Mouse (Mus musculus) midbrain, embryonic 14.5 days (tissue): ENCODE results near the gene Tbc1d1. TPM values are rescaled to one million over a fixed set of nuclear protein-coding genes. Genes with fewer than 3 reads are reported as not detected.
A peak's percentile ranks its signal among the peaks of the same experiment; 100 is the strongest.

Experiments used
- ATAC-seq: fragments of 200-750 bp; cut with Nextera tagmentation; 2 replicates; pipeline ENCODE4 v1.8.0; 2017; ENCODE audit warnings: moderate number of reproducible peaks, moderate library complexity; ENCODE audit not compliant: low FRiP score, low TSS enrichment
- DNase-seq: peaks from one replicate; pipeline ENCODE4 v3.0.0-alpha.2; 2015
- H3K27ac ChIP-seq: fragments of 300-500 bp; sonication (generic); replicated peaks from 2 replicates; pipeline ENCODE4 v1.5.1; 2014; ENCODE audit warnings: mild to moderate bottlenecking, low read depth, low read length, moderate library complexity
- H3K27me3 ChIP-seq: fragments of 300-500 bp; sonication (generic); 2 replicates; pipeline ENCODE4 v1.6.1; 2014; ENCODE audit warnings: low read length, control low read depth, mixed read lengths; ENCODE audit not compliant: control insufficient read depth, insufficient read depth
- H3K36me3 ChIP-seq: fragments of 300-500 bp; sonication (generic); 2 replicates; pipeline ENCODE4 v1.6.1; 2014; ENCODE audit warnings: low read length, control low read depth; ENCODE audit not compliant: control insufficient read depth, insufficient read depth
- H3K4me1 ChIP-seq: fragments of 300-500 bp; sonication (generic); 2 replicates; pipeline ENCODE4 v1.6.1; 2014; ENCODE audit warnings: mild to moderate bottlenecking, antibody characterized with exemption, low read length, control low read depth; ENCODE audit not compliant: control insufficient read depth, insufficient read depth
- H3K4me2 ChIP-seq: fragments of 300-500 bp; sonication (generic); 2 replicates; pipeline ENCODE4 v1.6.1; 2014; ENCODE audit warnings: mild to moderate bottlenecking, low read length, moderate library complexity
- H3K4me3 ChIP-seq: fragments of 300-500 bp; sonication (generic); replicated peaks from 2 replicates; pipeline ENCODE4 v1.5.1; 2014; ENCODE audit warnings: low read depth, low read length
- H3K9ac ChIP-seq: fragments of 300-500 bp; sonication (generic); replicated peaks from 2 replicates; pipeline ENCODE4 v1.6.1; 2014; ENCODE audit warnings: mild to moderate bottlenecking, low read length, moderate library complexity
- H3K9me3 ChIP-seq: fragments of 300-500 bp; sonication (generic); 2 replicates; pipeline ENCODE4 v1.6.1; 2016; ENCODE audit warnings: low read length, control low read depth, mixed read lengths; ENCODE audit not compliant: control insufficient read depth
- WGBS: fragments of 180-500 bp; shearing (Covaris S2); extraction: QIAGEN DNeasy Blood & Tissue Kit; methylation state at CpG from one replicate; pipeline ENCODE4 v1.1.7; 2014; 5-methylcytosine and 5-hydroxymethylcytosine counted together
- polyA plus RNA-seq: library from polyadenylated mRNA; unstranded; fragments of >200 nt; fragmentation: Nextera tagmentation; extraction: Ambion mirVana; gene quantifications from 2 replicates; pipeline ENCODE4 v1.2.1, GENCODE M21; 2014

Gene Tbc1d1
- polyA plus RNA-seq, 1 experiment from 2014 or later: 11.7 TPM

GRCm38 (mm10) chr5:64265145-64265544 is 109.0 kb downstream of the Tbc1d1 start:
- ATAC-seq (no peak), DNase-seq (peak; percentile 76)
- H3K9ac ChIP-seq: no peak overlapping the region
- no peaks in the 10 kb centered on the region for H3K9me3 ChIP-seq
- H3K27ac ChIP-seq: no peak overlapping the region
- no peaks in the 10 kb centered on the region for H3K36me3 ChIP-seq
- 24% methylated on average over 3 of the region's 3 CpGs for whole genome bisulfite sequencing
- H3K4me3 ChIP-seq: no peak overlapping the region
- no peaks in the 10 kb centered on the region for H3K27me3 ChIP-seq
- no peak overlapping the region for H3K4me2 ChIP-seq
- H3K4me1 ChIP-seq: 0 out of 2 replicates have a peak, but pooled peaks cover 6% of the 10 kb centered on the region

DNA sequence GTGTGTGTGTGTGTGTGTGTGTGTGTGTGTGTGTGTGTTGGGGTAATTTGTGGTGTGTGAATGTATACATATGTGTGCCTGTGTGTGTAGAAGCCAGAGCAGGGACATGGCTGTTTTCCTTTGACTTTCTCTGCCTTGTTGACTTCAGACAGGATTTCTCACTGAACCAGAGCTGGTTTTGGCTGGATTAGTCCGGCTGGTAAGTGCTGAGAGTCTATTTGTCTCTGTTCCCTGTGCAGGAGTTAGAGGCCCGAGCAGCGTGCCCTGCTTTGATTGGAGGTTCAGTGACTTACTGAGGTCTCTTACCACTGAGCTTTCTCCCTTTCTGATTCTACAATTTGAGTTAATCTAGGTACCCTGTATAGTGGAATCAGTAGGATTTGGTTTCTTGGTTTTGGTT is 109.8 kb downstream of the Tbc1d1 start:
- DNase-seq (no peak), ATAC-seq (no peak)
- 88% methylated on average over 3 of the region's 3 CpGs for WGBS
- no peaks in the 10 kb centered on the region for H3K27me3 ChIP-seq
- no peak overlapping the region for H3K9ac ChIP-seq
- H3K4me2 ChIP-seq: no peak overlapping the region
- no peak overlapping the region for H3K4me3 ChIP-seq
- 0 out of 2 replicates have a peak, but pooled peaks cover 6% of the 10 kb centered on the region for H3K4me1 ChIP-seq
- no peaks in the 10 kb centered on the region for H3K9me3 ChIP-seq
- no peak overlapping the region for H3K27ac ChIP-seq
- H3K36me3 ChIP-seq: no peaks in the 10 kb centered on the region

- Histone ChIP-seq H3K36me3 (0 out of 2 replicates have a peak, but pooled peaks cover 3% of the 10 kb centered on the region), H3K27ac (no peak overlapping the region), H3K9ac (no peak overlapping the region), H3K4me3 (no peak overlapping the region), H3K9me3 (no peaks in the 10 kb centered on the region), H3K4me2 (no peak overlapping the region), H3K4me1 (0 out of 2 replicates have a peak, but pooled peaks cover 6% of the 10 kb centered on the region), H3K27me3 (no peaks in the 10 kb centered on the region)
- no peak for DNase-seq
- ATAC-seq: no peak
- WGBS: 98% methylated on average over 2 of the region's 2 CpGs
Observed at GRCm38 (mm10) chr5:64266534-64266933, 110.4 kb downstream of the Tbc1d1 start.

- H3K4me3 ChIP-seq: no peak overlapping the region
- 89% methylated on average over 9 of the region's 9 CpGs for whole genome bisulfite sequencing
- H3K36me3 ChIP-seq: 0 out of 2 replicates have a peak, but pooled peaks cover 3% of the 10 kb centered on the region
- ATAC-seq (no peak), DNase-seq (no peak)
- H3K27ac ChIP-seq: no peak overlapping the region
- H3K27me3 ChIP-seq: no peaks in the 10 kb centered on the region
- H3K4me1 ChIP-seq: 0 out of 2 replicates have a peak, but pooled peaks cover 6% of the 10 kb centered on the region
- H3K9ac ChIP-seq: no peak overlapping the region
- H3K4me2 ChIP-seq: no peak overlapping the region
- no peaks in the 10 kb centered on the region for H3K9me3 ChIP-seq
Observed at GRCm38 (mm10) chr5:64267279-64267678, 111.2 kb downstream of the Tbc1d1 start.

DNA sequence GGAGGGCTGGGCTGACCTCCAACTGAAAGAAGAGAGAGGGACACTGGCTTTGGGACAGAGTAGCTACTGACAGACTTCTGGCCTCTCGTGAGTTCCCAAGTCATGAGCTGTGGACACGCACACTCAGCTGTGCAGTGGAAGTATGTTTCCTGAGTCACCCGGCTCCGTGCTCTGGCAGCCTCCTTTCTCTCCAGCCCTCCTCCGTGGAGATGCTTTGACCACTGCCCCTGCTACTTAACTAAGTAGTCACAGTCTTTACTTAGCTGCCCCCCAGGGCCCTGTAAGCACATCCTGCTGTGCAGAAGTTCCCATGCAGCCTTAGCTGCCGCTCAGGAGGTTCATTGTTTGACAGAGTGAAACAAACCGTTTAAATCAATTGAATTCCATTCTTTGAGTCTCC is 113.6 kb downstream of the Tbc1d1 start:
- H3K27ac ChIP-seq: no peak overlapping the region
- 0 out of 2 replicates have a peak, but pooled peaks cover 6% of the 10 kb centered on the region for H3K4me1 ChIP-seq
- no peak for ATAC-seq
- no peak overlapping the region for H3K4me2 ChIP-seq
- H3K9ac ChIP-seq: no peak overlapping the region
- 12% methylated on average over 7 of the region's 7 CpGs for WGBS
- H3K27me3 ChIP-seq: no peaks in the 10 kb centered on the region
- no peak overlapping the region for H3K4me3 ChIP-seq
- H3K36me3 ChIP-seq: 0 out of 2 replicates have a peak, but pooled peaks cover 3% of the 10 kb centered on the region
- DNase-seq: no peak
- H3K9me3 ChIP-seq: no peaks in the 10 kb centered on the region

GRCm38 (mm10) chr5:64273517-64273916 is 117.4 kb downstream of the Tbc1d1 start:
- ATAC-seq: no peak
- Histone ChIP-seq H3K4me2 (no peak overlapping the region), H3K9me3 (no peaks in the 10 kb centered on the region), H3K4me3 (no peak overlapping the region), H3K27me3 (no peaks in the 10 kb centered on the region), H3K36me3 (0 out of 2 replicates have a peak, but pooled peaks cover 3% of the 10 kb centered on the region), H3K27ac (no peak overlapping the region), H3K9ac (no peak overlapping the region), H3K4me1 (0 out of 2 replicates have a peak, but pooled peaks cover 6% of the 10 kb centered on the region)
- DNase-seq: no peak
- 84% methylated on average over 1 of the region's 1 CpGs for WGBS

DNA sequence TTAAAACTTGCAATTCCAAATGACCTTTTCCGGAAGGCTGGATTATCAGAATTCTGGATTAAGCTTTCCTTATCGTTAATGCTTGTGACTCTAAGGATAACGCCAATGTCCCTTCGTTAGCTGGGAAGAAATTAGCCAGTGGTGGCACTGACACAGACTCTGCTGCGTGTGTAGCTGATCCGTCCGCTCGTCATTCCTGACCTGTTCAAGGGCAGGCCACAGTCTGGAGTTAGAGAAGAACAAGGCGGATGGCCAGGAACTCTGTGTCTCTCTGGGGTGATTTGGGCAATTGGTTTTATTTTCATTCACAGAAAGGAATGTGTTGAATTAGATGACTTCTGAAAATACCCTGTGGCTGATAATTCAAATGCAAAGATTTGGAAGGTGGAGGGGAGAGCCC is 118.2 kb downstream of the Tbc1d1 start:
- no peak overlapping the region for H3K4me3 ChIP-seq
- H3K27ac ChIP-seq: no peak overlapping the region
- H3K4me1 ChIP-seq: 0 out of 2 replicates have a peak, but pooled peaks cover 6% of the 10 kb centered on the region
- no peak overlapping the region for H3K9ac ChIP-seq
- H3K9me3 ChIP-seq: no peaks in the 10 kb centered on the region
- no peak for ATAC-seq
- no peaks in the 10 kb centered on the region for H3K27me3 ChIP-seq
- H3K4me2 ChIP-seq: no peak overlapping the region
- WGBS: 86% methylated on average over 9 of the region's 9 CpGs
- no peak for DNase-seq
- H3K36me3 ChIP-seq: 0 out of 2 replicates have a peak, but pooled peaks cover 8% of the 10 kb centered on the region

GRCm38 (mm10) chr5:64274738-64275451 is 118.8 kb downstream of the Tbc1d1 start:
- Histone ChIP-seq H3K27ac (no peak overlapping the region), H3K4me3 (no peak overlapping the region), H3K4me2 (no peak overlapping the region), H3K36me3 (peaks cover 12% of the 10 kb centered on the region; the same call in 1 of the 2 replicates), H3K27me3 (no peaks in the 10 kb centered on the region), H3K4me1 (0 out of 2 replicates have a peak, but pooled peaks cover under 1% of the 10 kb centered on the region), H3K9me3 (no peaks in the 10 kb centered on the region), H3K9ac (no peak overlapping the region)
- DNase-seq: peak; percentile 84
- WGBS: 31% methylated on average over 17 of the region's 17 CpGs
- ATAC-seq: 0 out of 2 replicates have a peak, but pooled peaks have one; percentile 34
